Mouse (Mus musculus): ENCODE data around the gene Pvalb.

The Pvalb gene

GRCm38 (mm10) chr15:78195096-78195880 lies 10.9 kb downstream of the Pvalb start:
- DNase-seq (ENCODE audit: low spot score): no peak

- DNase-seq (ENCODE audit: low spot score): no peak
Measured at GRCm38 (mm10) chr15:78194320-78194719, 11.9 kb downstream of the Pvalb start.

- no peak for DNase-seq (ENCODE audit: low spot score)
Measured at GRCm38 (mm10) chr15:78189636-78190035, 16.6 kb downstream of the Pvalb start.

- DNase-seq (ENCODE audit: low spot score): no peak
Measured at GRCm38 (mm10) chr15:78188546-78188945, 17.7 kb downstream of the Pvalb start.

- DNase-seq (ENCODE audit: low spot score): no peak
Measured at GRCm38 (mm10) chr15:78186906-78187305, 19.3 kb downstream of the Pvalb start.

GRCm38 (mm10) chr15:78185609-78186008 lies 20.6 kb downstream of the Pvalb start:
- no peak for DNase-seq (ENCODE audit: low spot score)

- no peak for DNase-seq (ENCODE audit: low spot score)
Measured at GRCm38 (mm10) chr15:78184855-78185254, 21.3 kb downstream of the Pvalb start.

- no peak for DNase-seq (ENCODE audit: low spot score)
Measured at GRCm38 (mm10) chr15:78181701-78182405, 24.3 kb downstream of the Pvalb start.

GRCm38 (mm10) chr15:78179775-78180174 lies 26.4 kb downstream of the Pvalb start:
- DNase-seq (ENCODE audit: low spot score): no peak

- peak; percentile 53 for DNase-seq (ENCODE audit: low spot score)
Measured at GRCm38 (mm10) chr15:78178397-78178796, 27.8 kb downstream of the Pvalb start.

- no peak for DNase-seq (ENCODE audit: low spot score)
Measured at GRCm38 (mm10) chr15:78177257-78177656, 28.9 kb downstream of the Pvalb start.

GRCm38 (mm10) chr15:78174887-78175245 lies 31.3 kb downstream of the Pvalb start:
- DNase-seq (ENCODE audit: low spot score): no peak

GRCm38 (mm10) chr15:78173972-78174886 lies 32.0 kb downstream of the Pvalb start, which contains the start of gene Ift27:
Gene Ift27, minus strand, starts transcription at chr15:78174107.
- peak; percentile 92 for DNase-seq (ENCODE audit: low spot score)

GRCm38 (mm10) chr15:78172899-78173817 lies 33.0 kb downstream of the Pvalb start:
- no peak for DNase-seq (ENCODE audit: low spot score)

- no peak for DNase-seq (ENCODE audit: low spot score)
Measured at GRCm38 (mm10) chr15:78172256-78172898, 33.8 kb downstream of the Pvalb start.

GRCm38 (mm10) chr15:78171651-78172050 lies 34.5 kb downstream of the Pvalb start:
- DNase-seq (ENCODE audit: low spot score): no peak

GRCm38 (mm10) chr15:78170708-78171107 lies 35.5 kb downstream of the Pvalb start:
- DNase-seq (ENCODE audit: low spot score): peak; percentile 33

GRCm38 (mm10) chr15:78169566-78169965 lies 36.6 kb downstream of the Pvalb start:
- DNase-seq (ENCODE audit: low spot score): no peak

GRCm38 (mm10) chr15:78165292-78165691 lies 40.9 kb downstream of the Pvalb start:
- DNase-seq (ENCODE audit: low spot score): peak; percentile 27

- no peak for DNase-seq (ENCODE audit: low spot score)
Measured at GRCm38 (mm10) chr15:78164466-78164865, 41.7 kb downstream of the Pvalb start.

GRCm38 (mm10) chr15:78161946-78162345 lies 44.3 kb downstream of the Pvalb start:
- no peak for DNase-seq (ENCODE audit: low spot score)

All from spleen, adult 12 weeks (tissue).